Mouse (Mus musculus) forebrain, postnatal 0 days (tissue): ENCODE measurements at regions not wholly inside any gene's neighbourhood (a gene's known extent, or its start where the extent isn't known, plus 50 kb on each side); places are given as distances from the start of the nearest gene placed in this dataset.
"Not testable (repeated sequence)": the region's sequence is repeated elsewhere in the genome, so short reads cannot be mapped to it uniquely, and the experiment has no call there.

Source experiments
- ATAC-seq: fragments of 200-750 bp; cut with Nextera tagmentation; 2 replicates; pipeline ENCODE4 v1.8.0; 2017; ENCODE audit warnings: mild to moderate bottlenecking, moderate library complexity
- DNase-seq: peaks from one replicate; pipeline ENCODE4 v3.0.0-alpha.2; 2015
- H3K27ac ChIP-seq: fragments of 300-500 bp; sonication (generic); 2 replicates; pipeline ENCODE4 v1.5.1; 2014; ENCODE audit warnings: low read depth, mild to moderate bottlenecking, antibody characterized with exemption, low read length, moderate library complexity, mixed read lengths
- H3K27me3 ChIP-seq: fragments of 300-500 bp; sonication (generic); 2 replicates; pipeline ENCODE4 v1.6.1; 2014; ENCODE audit warnings: mild to moderate bottlenecking, low read length, mixed read lengths; ENCODE audit not compliant: insufficient read depth
- H3K36me3 ChIP-seq: fragments of 300-500 bp; sonication (generic); 2 replicates; pipeline ENCODE4 v1.6.1; 2014; ENCODE audit warnings: mild to moderate bottlenecking, moderate library complexity; ENCODE audit not compliant: insufficient read depth
- H3K4me1 ChIP-seq: fragments of 300-500 bp; sonication (generic); 2 replicates; pipeline ENCODE4 v1.6.1; 2014; ENCODE audit warnings: antibody characterized with exemption; ENCODE audit not compliant: insufficient read depth
- H3K4me2 ChIP-seq: fragments of 300-500 bp; sonication (generic); 2 replicates; pipeline ENCODE4 v1.6.1; 2014; ENCODE audit warnings: low read depth, mild to moderate bottlenecking, moderate library complexity
- H3K4me3 ChIP-seq: fragments of 300-500 bp; sonication (generic); 2 replicates; pipeline ENCODE4 v1.5.1; 2014; ENCODE audit warnings: low read depth, low read length, mixed read lengths
- H3K9ac ChIP-seq: fragments of 300-500 bp; sonication (generic); 2 replicates; pipeline ENCODE4 v1.6.1; 2014; ENCODE audit warnings: mild to moderate bottlenecking
- H3K9me3 ChIP-seq: fragments of 300-500 bp; sonication (generic); 2 replicates; pipeline ENCODE4 v1.6.1; 2016; ENCODE audit warnings: low read length
- WGBS: fragments of 180-500 bp; shearing (Covaris S2); extraction: QIAGEN DNeasy Blood & Tissue Kit; methylation state at CpG from one replicate; pipeline ENCODE4 v1.1.7; 2014; 5-methylcytosine and 5-hydroxymethylcytosine counted together

DNA sequence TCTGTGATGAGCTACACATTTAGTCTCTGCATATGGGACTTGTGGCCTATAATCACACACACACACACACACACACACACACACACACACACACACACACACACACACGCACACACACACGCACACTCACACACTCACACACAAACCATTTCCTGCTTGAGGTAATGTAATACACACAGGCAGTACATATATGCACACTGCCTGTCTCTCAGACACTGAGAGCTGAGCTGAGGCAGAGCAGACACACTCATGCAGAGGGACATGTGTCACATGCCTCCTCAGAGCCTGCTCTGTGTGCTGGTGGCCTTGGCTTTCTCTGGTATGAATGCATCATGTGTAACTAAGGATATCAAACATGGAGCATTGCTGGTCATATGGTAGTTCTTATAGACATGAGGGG lies 772.1 kb upstream of the Olfr1507 start:
- H3K4me2 ChIP-seq: not testable (repeated sequence)

GRCm38 (mm10) chr14:53255962-53256361 lies 760.4 kb upstream of the Olfr1507 start:
- H3K4me2 ChIP-seq, H3K27me3 ChIP-seq, H3K4me3 ChIP-seq, H3K36me3 ChIP-seq, H3K9ac ChIP-seq, H3K27ac ChIP-seq, DNase-seq, H3K9me3 ChIP-seq, H3K4me1 ChIP-seq, ATAC-seq: not testable (repeated sequence)
- no CpG with 5 or more reads among the region's 3 CpGs for WGBS

More for the DNA sequence above, 772.1 kb upstream of the Olfr1507 start:
- H3K27ac ChIP-seq, H3K27me3 ChIP-seq, H3K4me3 ChIP-seq, H3K4me1 ChIP-seq, H3K9me3 ChIP-seq, H3K36me3 ChIP-seq, ATAC-seq, H3K9ac ChIP-seq, DNase-seq: not testable (repeated sequence)
- WGBS: 92% methylated on average over 2 of the region's 2 CpGs

- ATAC-seq, H3K36me3 ChIP-seq, H3K4me3 ChIP-seq, H3K9me3 ChIP-seq, H3K27me3 ChIP-seq, H3K27ac ChIP-seq, H3K4me1 ChIP-seq, H3K9ac ChIP-seq, DNase-seq, H3K4me2 ChIP-seq: not testable (repeated sequence)
Measured at GRCm38 (mm10) chr14:53253470-53253869, 757.9 kb upstream of the Olfr1507 start.

DNA sequence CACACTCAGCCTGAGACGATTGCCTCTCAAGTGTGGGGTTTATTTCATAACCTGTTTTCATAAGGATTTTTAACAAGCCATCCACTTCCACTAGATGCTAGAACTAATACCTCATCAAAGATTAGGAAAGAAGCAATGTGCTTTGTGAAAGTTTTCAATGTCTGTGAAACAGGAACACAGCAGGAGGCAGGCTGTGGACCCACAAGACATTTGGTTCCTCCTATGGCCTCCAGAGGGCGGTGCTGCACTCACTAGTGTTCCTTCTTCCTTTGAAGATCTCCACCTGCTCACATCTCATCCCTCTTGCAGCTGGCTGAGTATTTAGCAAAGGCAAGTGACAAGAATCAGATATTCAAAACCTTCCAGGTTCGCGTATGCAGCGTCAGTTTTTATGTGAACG lies 735.6 kb upstream of the Olfr1507 start:
- H3K9me3 ChIP-seq, H3K27ac ChIP-seq, H3K4me1 ChIP-seq, H3K9ac ChIP-seq, H3K27me3 ChIP-seq, DNase-seq, H3K4me3 ChIP-seq, H3K4me2 ChIP-seq, ATAC-seq, H3K36me3 ChIP-seq: not testable (repeated sequence)
- no CpG with 5 or more reads among the region's 6 CpGs for WGBS

GRCm38 (mm10) chr14:53224789-53225188 lies 729.2 kb upstream of the Olfr1507 start:
- not testable (repeated sequence) for H3K4me3 ChIP-seq, H3K9me3 ChIP-seq, H3K4me1 ChIP-seq, H3K4me2 ChIP-seq, DNase-seq, H3K36me3 ChIP-seq, H3K27ac ChIP-seq, H3K27me3 ChIP-seq, ATAC-seq, H3K9ac ChIP-seq
- no CpG with 5 or more reads among the region's 1 CpGs for WGBS

DNA sequence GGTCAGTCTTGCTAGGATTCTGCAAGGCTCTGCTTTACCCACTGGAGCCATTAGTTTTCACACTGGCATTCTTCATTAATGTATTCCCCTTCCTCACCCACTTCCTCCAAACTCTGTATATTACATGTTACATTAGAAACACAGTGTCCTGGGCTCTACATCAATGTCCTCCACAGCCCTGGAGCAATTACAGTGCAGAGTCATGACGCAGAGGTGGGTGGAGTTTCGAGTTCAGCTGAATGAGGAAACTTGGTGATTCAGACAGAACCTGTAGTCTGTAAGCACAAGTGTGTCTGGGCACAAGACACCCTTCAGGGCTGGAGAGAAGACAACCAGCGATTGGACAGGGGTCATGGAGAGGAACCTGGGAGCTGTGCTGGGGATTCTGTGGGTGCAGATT lies 715.0 kb upstream of the Olfr1507 start:
- ATAC-seq, H3K36me3 ChIP-seq, H3K4me1 ChIP-seq, H3K9ac ChIP-seq, DNase-seq, H3K4me3 ChIP-seq, H3K9me3 ChIP-seq, H3K27ac ChIP-seq, H3K27me3 ChIP-seq, H3K4me2 ChIP-seq: not testable (repeated sequence)
- no CpG with 5 or more reads among the region's 3 CpGs for WGBS

GRCm38 (mm10) chr14:53209258-53209657 lies 713.7 kb upstream of the Olfr1507 start:
- DNase-seq, H3K36me3 ChIP-seq, H3K27me3 ChIP-seq, H3K4me3 ChIP-seq, H3K27ac ChIP-seq, H3K4me1 ChIP-seq, H3K9ac ChIP-seq, H3K9me3 ChIP-seq, H3K4me2 ChIP-seq, ATAC-seq: not testable (repeated sequence)

- H3K4me2 ChIP-seq, DNase-seq, H3K27me3 ChIP-seq, H3K4me3 ChIP-seq, H3K9me3 ChIP-seq, H3K9ac ChIP-seq, H3K4me1 ChIP-seq, H3K27ac ChIP-seq, H3K36me3 ChIP-seq, ATAC-seq: not testable (repeated sequence)
- no CpG with 5 or more reads among the region's 3 CpGs for WGBS
Measured at GRCm38 (mm10) chr14:53190931-53191330, 695.4 kb upstream of the Olfr1507 start.

GRCm38 (mm10) chr14:53174099-53174498 lies 678.5 kb upstream of the Olfr1507 start:
- H3K4me3 ChIP-seq, DNase-seq, H3K27ac ChIP-seq, H3K4me2 ChIP-seq, H3K4me1 ChIP-seq, H3K9me3 ChIP-seq, H3K9ac ChIP-seq, H3K27me3 ChIP-seq, H3K36me3 ChIP-seq: not testable (repeated sequence)
- peak; percentile 71 for ATAC-seq

DNA sequence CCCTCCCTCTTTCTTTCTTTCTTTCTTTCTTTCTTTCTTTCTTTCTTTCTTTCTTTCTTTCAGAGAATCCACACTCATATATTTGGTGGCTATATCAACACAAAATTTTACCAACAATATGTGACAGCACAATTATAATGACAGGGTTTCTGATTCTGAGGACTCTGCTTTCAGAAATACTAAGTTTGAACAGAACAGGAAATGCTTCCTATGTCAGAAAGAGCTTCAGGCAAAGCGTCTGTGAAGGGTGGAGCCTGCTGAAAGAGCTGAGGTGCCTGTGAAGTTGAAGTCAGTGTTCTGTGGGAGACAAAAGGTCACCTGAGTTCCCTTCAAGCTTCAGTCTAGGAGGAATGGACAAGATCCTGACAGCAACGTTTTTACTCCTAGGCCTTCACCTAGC lies 670.8 kb upstream of the Olfr1507 start:
- not testable (repeated sequence) for H3K4me2 ChIP-seq
- WGBS: no CpG with 5 or more reads among the region's 2 CpGs

GRCm38 (mm10) chr14:53159012-53159411 lies 663.5 kb upstream of the Olfr1507 start:
- H3K4me3 ChIP-seq, H3K4me2 ChIP-seq, H3K27ac ChIP-seq, H3K9me3 ChIP-seq, H3K36me3 ChIP-seq, ATAC-seq, DNase-seq, H3K9ac ChIP-seq, H3K4me1 ChIP-seq, H3K27me3 ChIP-seq: not testable (repeated sequence)
- no CpG with 5 or more reads among the region's 2 CpGs for WGBS

More for the DNA sequence above, 670.8 kb upstream of the Olfr1507 start:
- ATAC-seq, H3K4me3 ChIP-seq, H3K9me3 ChIP-seq, DNase-seq, H3K4me1 ChIP-seq, H3K9ac ChIP-seq, H3K36me3 ChIP-seq, H3K27ac ChIP-seq, H3K27me3 ChIP-seq: not testable (repeated sequence)
